Mouse (Mus musculus) lung, postnatal 0 days (tissue): ENCODE measurements around the gene Iqck.

Experiments
- CTCF ChIP-seq: IDR thresholded peaks from 2 replicates; pipeline ENCODE4 v1.5.1; 2016; ENCODE audit warnings: antibody characterized with exemption, mild to moderate bottlenecking
- EP300 ChIP-seq: IDR thresholded peaks from 2 replicates; pipeline ENCODE4 v1.6.1; 2016; ENCODE audit warnings: antibody characterized with exemption, mild to moderate bottlenecking, control low read depth

GRCm38 (mm10) chr7:118973377-118973776 is 117.8 kb downstream of the Iqck start:
- TF ChIP-seq CTCF = no peak
- TF ChIP-seq EP300 = no peak
